ENCODE assay signal across 11 mouse cellular contexts in genomic region chr2:152728594-152728993, GRCm38 (mm10). TPM values are rescaled to one million over a fixed set of nuclear protein-coding genes. Genes with fewer than 3 reads are reported as not detected.
DNase-seq lines count a peak whose midpoint lies in the region; ATAC-seq and TF ChIP-seq lines count a peak whose summit lies in the region.
"Had no signal": no experiment of that assay in that cellular context is flagged by ENCODE, and none has a peak within 500 bp of the region (broad histone marks: within the 10 kb centered on the region; RNA-seq: fewer than 3 reads in every experiment).

No protein-coding gene starts in this region.

- no peaks in the 10 kb centered on the region for H3K27me3 ChIP-seq in ES-Bruce4 (ENCODE audit: control insufficient read depth, insufficient read depth, low read length, poor library complexity, severe bottlenecking)
- no peaks in the 10 kb centered on the region for H3K27me3 ChIP-seq in embryonic facial prominence, embryonic 13.5 days
- H3K27me3 ChIP-seq in liver, embryonic 11.5 days (replicated peaks; ENCODE audit: control insufficient read depth, insufficient read depth, low read length) = peaks cover 14% of the 10 kb centered on the region

- H3K27ac ChIP-seq in ES-Bruce4 (ENCODE audit: insufficient read depth, low read length) = peak overlapping the region; percentile 42; the same call in 1 of the 2 replicates
- H3K27ac ChIP-seq in embryonic facial prominence, embryonic 13.5 days = peak overlapping the region; percentile 91
- peak overlapping the region; percentile 59 for H3K27ac ChIP-seq in liver, embryonic 11.5 days (ENCODE audit: low read depth, low read length)

- H3K36me3 ChIP-seq in ES-Bruce4 (ENCODE audit: control insufficient read depth, insufficient read depth, low read length, poor library complexity, severe bottlenecking) = no peaks in the 10 kb centered on the region
- H3K36me3 ChIP-seq in embryonic facial prominence, embryonic 13.5 days = no peaks in the 10 kb centered on the region
- H3K36me3 ChIP-seq in liver, embryonic 11.5 days (ENCODE audit: control insufficient read depth, insufficient read depth, low read length) = no peaks in the 10 kb centered on the region

- no peaks in the 10 kb centered on the region for H3K9me3 ChIP-seq in ES-Bruce4 (replicated peaks; ENCODE audit: control insufficient read depth, insufficient read depth, low read length, poor library complexity, severe bottlenecking)
- no peaks in the 10 kb centered on the region for H3K9me3 ChIP-seq in embryonic facial prominence, embryonic 13.5 days
- H3K9me3 ChIP-seq in liver, embryonic 11.5 days (ENCODE audit: control insufficient read depth, low read length) = no peaks in the 10 kb centered on the region

- no peak overlapping the region for H3K4me2 ChIP-seq in embryonic facial prominence, embryonic 13.5 days
- no peak overlapping the region for H3K4me2 ChIP-seq in liver, embryonic 11.5 days

- H3K4me3 ChIP-seq in ES-Bruce4 (ENCODE audit: low read depth, low read length) = no peak overlapping the region
- no peak overlapping the region for H3K4me3 ChIP-seq in embryonic facial prominence, embryonic 13.5 days
- no peak overlapping the region for H3K4me3 ChIP-seq in liver, embryonic 11.5 days (ENCODE audit: low read depth, low read length)

- no peak for TF ChIP-seq EP300 in ES-Bruce4 (IDR thresholded peaks at IDR 0.05; ENCODE audit: insufficient read depth, low read depth, low read length)

- TF ChIP-seq POLR2A in ES-Bruce4 (IDR thresholded peaks at IDR 0.05; ENCODE audit: insufficient read depth, low read length) = no peak

- no peak for TF ChIP-seq CTCF in ES-Bruce4 (IDR thresholded peaks at IDR 0.05; ENCODE audit: low read depth, low read length)

- no peak overlapping the region for H3K9ac ChIP-seq in ES-Bruce4 (ENCODE audit: low read depth, poor library complexity, severe bottlenecking)
- no peak overlapping the region for H3K9ac ChIP-seq in embryonic facial prominence, embryonic 13.5 days
- H3K9ac ChIP-seq in liver, embryonic 11.5 days (ENCODE audit: low read depth, low read length) = no peak overlapping the region

- ATAC-seq in embryonic facial prominence, embryonic 13.5 days (ENCODE audit: insufficient number of reproducible peaks, insufficient read depth, low FRiP score, low TSS enrichment, low read depth) = no peak
- ATAC-seq in liver, embryonic 11.5 days (replicated peaks; ENCODE audit: low FRiP score) = no peak
- ATAC-seq: midbrain, embryonic 16.5 days had no signal

- peaks cover 14% of the 10 kb centered on the region for H3K4me1 ChIP-seq in ES-Bruce4 (ENCODE audit: control insufficient read depth, insufficient read depth, low read length)
- H3K4me1 ChIP-seq in embryonic facial prominence, embryonic 13.5 days = peaks cover 59% of the 10 kb centered on the region
- peaks cover 34% of the 10 kb centered on the region for H3K4me1 ChIP-seq in liver, embryonic 11.5 days (replicated peaks; ENCODE audit: control insufficient read depth, insufficient read depth, low read length)

- peak; percentile 53 for DNase-seq in kidney, adult 9 months
- DNase-seq in kidney, postnatal 4 days = no peak
- DNase-seq in liver, embryonic 11.5 days (ENCODE audit: low spot score) = no peak
- no peak for DNase-seq in frontal cortex, postnatal 14 days (ENCODE audit: low spot score in 2 of 2)
- DNase-seq in left cerebral cortex, adult 18-20 months (ENCODE audit: low spot score in 2 of 2) = no peak
- no peak for DNase-seq in layer of hippocampus, adult 9-10 months (ENCODE audit: low spot score)
- DNase-seq: right cerebral cortex, adult 18-20 months; thymus, postnatal 14 days had no signal

- WGBS in embryonic facial prominence, embryonic 13.5 days = 71% methylated on average over 7 of the region's 7 CpGs
- WGBS in liver, embryonic 11.5 days = 69% methylated on average over 7 of the region's 7 CpGs

RNA-seq across cellular contexts. Expression of gene Id1, which starts 7.5 kb away (rescaled TPM):
- 19.0 and 20.5 TPM in 2 replicates for polyA plus RNA-seq in ES-Bruce4 (2011; ENCODE audit: insufficient read depth, insufficient read length, low read depth, missing spikeins)
- 179 and 189 TPM in 2 replicates for polyA plus RNA-seq in embryonic facial prominence, embryonic 13.5 days (2015; fragmentation: Nextera tagmentation; extraction: Ambion mirVana)
- polyA plus RNA-seq in liver, embryonic 11.5 days (2014; fragmentation: Nextera tagmentation; extraction: Ambion mirVana) = 52.7 and 56.3 TPM in 2 replicates
- 10 to 100 TPM; 20.6 to 27.2 TPM for total RNA-seq in left cerebral cortex, adult 18-20 months (2021)

RNA-seq across cellular contexts. Expression of gene Cox4i2, which starts 25.4 kb away (rescaled TPM):
- polyA plus RNA-seq in ES-Bruce4 (2011; ENCODE audit: insufficient read depth, insufficient read length, low read depth, missing spikeins) = 0.94 and 1.1 TPM in 2 replicates
- polyA plus RNA-seq in embryonic facial prominence, embryonic 13.5 days (2015; fragmentation: Nextera tagmentation; extraction: Ambion mirVana) = 29.3 and 29.8 TPM in 2 replicates
- polyA plus RNA-seq in liver, embryonic 11.5 days (2014; fragmentation: Nextera tagmentation; extraction: Ambion mirVana) = 6.7 and 8.5 TPM in 2 replicates
- 1 to 10 TPM; 2.7 to 2.8 TPM for total RNA-seq in left cerebral cortex, adult 18-20 months (2021)

RNA-seq across cellular contexts. Expression of gene Mcts2, which starts 41.8 kb away (rescaled TPM):
- 31.2 and 31.5 TPM in 2 replicates for polyA plus RNA-seq in ES-Bruce4 (2011; ENCODE audit: insufficient read depth, insufficient read length, low read depth, missing spikeins)
- polyA plus RNA-seq in embryonic facial prominence, embryonic 13.5 days (2015; fragmentation: Nextera tagmentation; extraction: Ambion mirVana) = 37.3 and 40.7 TPM in 2 replicates
- 31.5 and 37.1 TPM in 2 replicates for polyA plus RNA-seq in liver, embryonic 11.5 days (2014; fragmentation: Nextera tagmentation; extraction: Ambion mirVana)
- 10 to 100 TPM; 14.1 to 17.5 TPM for total RNA-seq in left cerebral cortex, adult 18-20 months (2021)

RNA-seq across cellular contexts. Expression of gene H13, which starts 59.3 kb away (rescaled TPM):
- 48.1 and 52.4 TPM in 2 replicates for polyA plus RNA-seq in ES-Bruce4 (2011; ENCODE audit: insufficient read depth, insufficient read length, low read depth, missing spikeins)
- 123 and 125 TPM in 2 replicates for polyA plus RNA-seq in embryonic facial prominence, embryonic 13.5 days (2015; fragmentation: Nextera tagmentation; extraction: Ambion mirVana)
- polyA plus RNA-seq in liver, embryonic 11.5 days (2014; fragmentation: Nextera tagmentation; extraction: Ambion mirVana) = 88.6 and 92.1 TPM in 2 replicates
- 10 to 100 TPM; 73.4 to 79.2 TPM for total RNA-seq in left cerebral cortex, adult 18-20 months (2021)
